Mouse (Mus musculus) activated CD4-positive, CD25-positive, alpha-beta regulatory T cell, adult 4 months (primary cell): Measurements from ENCODE around the gene Ppp1r35. TPM values are rescaled to one million over a fixed set of nuclear protein-coding genes. Genes with fewer than 3 reads are reported as not detected.

Experiments used
- ATAC-seq: one replicate; pipeline ENCODE4 v1.8.0; 2017
- polyA plus RNA-seq, 2 experiments: library from polyadenylated mRNA; unstranded; fragments of 100-300 nt; shearing (Covaris generic); gene quantifications; one replicate each; pipeline ENCODE4 v1.2.1; 2017

The Ppp1r35 gene
- polyA plus RNA-seq, 2 experiments from 2014 or later, result 7.2 to 8.8 TPM

DNA sequence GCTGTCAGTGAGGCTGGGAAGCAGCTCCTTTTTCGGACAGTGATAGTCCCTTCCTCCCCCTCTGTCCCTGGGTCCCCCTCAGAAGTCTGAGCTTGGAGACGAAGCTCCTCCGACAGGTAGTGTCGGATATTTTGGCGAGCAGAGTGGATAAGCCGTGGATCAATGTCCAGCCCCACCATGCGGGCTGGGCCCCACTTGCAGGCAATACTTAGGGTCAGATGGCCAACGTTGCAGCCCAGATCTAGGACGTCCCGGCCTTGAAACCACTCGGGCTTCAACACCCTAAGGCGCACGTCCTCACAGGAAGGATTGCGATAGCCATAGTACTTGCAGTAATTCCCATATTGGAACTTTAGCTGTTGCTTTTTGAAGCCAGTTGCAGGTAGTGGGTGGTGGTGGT lies 5.9 kb downstream of the Ppp1r35 start:
- no peak for ATAC-seq

DNA sequence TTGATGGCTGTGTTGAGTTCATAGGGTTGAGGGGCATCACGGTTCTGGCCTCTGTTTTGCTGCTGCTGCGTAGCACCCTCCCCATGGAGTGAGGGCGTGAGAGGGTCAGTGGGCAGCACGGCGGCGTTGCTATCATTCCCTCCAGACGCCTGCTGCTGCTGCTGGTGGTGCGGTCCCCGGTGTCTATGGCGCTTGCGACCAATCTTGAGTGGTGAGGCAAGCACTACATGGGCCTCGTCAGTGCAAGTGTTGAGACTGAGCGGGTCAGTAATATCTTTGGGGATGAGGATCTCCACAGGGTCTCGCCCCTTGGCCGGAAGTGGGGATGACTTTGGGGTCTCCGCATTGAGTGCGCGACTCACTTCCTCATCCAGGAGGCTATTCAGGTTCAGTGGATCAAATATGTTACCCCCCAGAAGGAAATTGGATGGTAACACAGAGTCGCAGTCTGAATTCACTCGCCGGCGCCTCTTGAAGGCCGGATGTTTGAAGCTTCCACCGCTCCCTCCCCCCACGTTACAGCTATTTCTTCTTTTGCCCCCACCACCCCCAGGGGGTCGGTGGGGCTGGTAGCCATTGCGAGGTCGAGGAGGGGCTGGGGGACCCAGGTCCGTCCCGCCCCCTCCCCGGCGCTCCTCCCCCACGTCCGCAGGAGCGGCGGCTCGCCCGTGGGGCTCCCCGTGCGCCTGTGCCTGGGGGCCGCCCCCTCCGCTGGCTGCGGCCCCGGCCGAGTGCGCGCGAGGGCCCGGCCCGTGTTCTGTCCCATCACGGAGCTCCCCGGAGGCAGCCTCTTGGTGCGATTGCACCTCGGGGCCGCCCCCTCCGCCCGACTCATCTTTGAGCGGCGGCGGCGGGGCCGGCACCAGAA lies 6.7 kb downstream of the Ppp1r35 start:
- peak; percentile 0 for ATAC-seq

DNA sequence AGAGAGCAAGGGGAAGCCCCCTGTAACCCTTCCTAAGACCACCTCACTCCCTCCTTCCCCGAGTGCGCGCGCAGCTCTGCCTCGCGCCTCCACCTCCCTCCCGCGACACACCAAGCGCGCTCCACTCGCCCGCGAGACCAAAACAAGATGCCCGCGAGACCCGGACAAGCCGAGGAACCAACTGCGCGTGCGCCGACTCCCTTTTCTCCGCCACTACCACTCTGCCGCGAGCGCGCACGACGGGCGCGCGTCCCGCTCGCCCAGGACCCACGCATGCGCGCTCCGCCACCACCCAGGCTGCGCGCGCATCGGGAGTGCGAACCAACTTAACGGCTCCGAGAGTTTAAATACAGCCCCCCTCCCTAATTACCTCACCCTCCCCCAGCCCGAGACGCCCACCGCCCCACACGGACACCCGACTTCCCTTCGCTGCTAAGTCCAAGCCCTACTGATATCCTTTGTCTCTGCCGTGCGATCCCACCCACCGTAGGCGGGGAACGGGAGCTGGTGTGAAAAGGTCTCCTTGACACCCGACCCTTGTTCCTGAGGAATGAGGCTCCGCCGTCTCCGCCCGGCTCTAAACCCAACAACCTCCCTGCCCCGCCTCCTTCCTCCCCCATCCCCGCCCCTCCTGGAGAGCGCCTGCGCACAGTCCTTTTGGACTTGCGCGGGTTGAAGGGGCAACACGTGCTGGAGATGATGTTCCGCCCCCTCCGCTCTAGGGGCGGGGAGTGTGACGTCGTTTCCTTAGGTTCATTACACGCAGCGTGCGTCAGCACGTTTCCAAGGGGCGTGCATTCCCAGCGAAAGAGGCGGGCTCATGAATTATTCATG lies 7.7 kb downstream of the Ppp1r35 start:
- peak; percentile 72 for ATAC-seq

DNA sequence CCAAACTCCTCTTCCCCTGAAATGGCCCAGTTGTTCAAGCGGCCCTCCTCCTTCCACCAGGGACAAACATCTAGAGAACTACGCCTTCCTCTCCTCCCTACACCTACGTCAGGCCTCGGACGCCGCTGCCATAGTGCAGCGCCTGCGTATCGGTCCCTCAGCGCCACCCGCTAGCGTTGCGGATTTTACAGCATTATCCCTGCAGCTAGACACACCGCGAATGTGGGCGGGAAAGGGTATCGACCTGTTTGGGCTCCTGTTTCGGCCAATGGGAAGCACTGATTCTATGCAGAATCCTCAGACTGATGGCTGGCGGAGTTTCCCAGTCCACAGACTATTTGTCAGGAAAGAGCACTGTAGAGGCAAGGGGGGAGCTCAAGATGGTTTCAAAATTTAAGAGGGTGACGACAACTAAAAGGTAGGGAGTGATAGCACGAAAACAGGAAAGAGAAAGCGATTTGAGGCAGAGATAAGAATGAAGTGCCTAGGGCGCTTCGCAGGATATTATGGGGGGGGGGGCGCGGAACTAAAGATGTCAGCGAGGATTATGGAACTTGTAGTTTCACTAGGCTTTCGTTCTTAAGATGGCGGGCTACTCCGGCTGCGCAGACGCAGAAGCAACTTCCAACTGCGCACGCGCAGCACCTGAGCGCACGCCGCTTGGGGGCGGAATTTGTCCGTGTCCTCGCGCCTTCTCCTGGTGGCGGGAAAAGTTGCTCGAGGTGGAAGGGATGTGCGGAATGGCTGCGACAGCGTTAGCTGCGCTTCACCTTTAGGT lies 8.7 kb downstream of the Ppp1r35 start, which contains the start of the genes Mepce and Zcwpw1:
Mepce (minus strand) TSS at position 505 of the 778 bp plus-strand sequence.
Zcwpw1 (plus strand) TSS at position 648 of the 778 bp plus-strand sequence.
- ATAC-seq, result peak; percentile 55

DNA sequence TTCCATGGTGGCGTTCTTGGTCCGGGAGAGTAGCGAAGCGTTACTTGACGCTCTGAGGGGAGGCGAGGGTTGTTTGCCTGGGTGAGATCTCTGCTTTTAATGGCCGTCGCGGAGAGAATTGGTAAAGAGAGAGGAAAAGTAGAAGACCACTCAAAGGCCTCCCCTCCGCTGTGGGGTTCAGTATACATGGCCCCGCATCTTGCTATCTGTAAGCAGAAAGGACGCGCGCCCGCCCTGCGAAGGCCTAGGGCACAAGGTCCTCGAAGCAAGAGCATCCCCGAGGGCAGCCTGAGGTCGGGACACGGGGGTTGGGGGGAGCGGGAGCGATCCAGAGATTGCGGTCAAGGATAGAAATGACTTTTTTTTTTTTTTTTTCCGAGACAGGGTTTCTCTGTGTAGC lies 9.5 kb downstream of the Ppp1r35 start:
- no peak for ATAC-seq

DNA sequence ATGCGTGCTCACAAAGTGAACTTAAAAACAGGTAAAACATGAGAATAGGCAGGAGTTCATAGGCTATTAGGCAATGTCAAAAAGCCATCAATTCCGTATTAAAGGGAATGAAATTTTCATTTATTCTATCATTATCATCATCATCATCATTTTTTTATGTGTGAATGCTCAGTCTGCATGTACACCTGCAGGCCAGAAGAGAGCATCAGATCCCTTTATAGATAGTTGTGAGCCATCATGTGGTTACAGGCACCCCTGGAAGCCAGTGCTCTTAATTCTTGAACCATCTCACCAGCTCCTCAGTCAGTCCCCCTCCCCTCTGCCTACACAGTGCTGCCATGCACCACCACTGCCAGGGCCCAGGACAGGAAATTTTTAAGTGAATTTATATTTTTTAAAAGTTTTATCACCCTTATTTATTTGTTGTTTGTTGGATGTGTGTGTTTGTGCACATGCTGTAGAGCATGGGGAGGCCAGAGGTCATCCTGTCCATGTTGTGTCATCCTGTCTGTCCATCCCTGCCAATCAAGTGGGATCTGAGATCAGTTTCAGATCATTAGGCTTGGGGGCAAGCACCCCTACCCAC lies 10.4 kb downstream of the Ppp1r35 start:
- no peak for ATAC-seq

DNA sequence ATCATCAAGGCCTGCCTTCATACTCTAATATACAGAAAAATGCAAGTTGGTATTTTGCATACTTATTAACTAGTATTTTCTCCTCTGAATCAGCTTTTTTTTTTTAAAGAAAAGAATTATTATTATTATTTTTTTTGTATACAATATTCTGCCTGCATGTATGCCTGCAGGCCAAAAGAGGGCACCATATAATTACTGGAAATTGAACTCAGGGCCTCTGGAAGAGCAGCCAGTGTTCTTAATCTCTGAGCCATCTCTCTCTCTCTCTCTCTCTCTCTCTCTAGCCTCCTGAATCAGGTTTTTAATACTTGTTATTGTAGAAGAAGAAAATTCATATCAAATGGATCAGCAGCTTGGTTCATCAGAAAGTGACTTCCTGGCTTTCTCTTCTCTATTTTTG lies 12.9 kb downstream of the Ppp1r35 start:
- ATAC-seq, result no peak

DNA sequence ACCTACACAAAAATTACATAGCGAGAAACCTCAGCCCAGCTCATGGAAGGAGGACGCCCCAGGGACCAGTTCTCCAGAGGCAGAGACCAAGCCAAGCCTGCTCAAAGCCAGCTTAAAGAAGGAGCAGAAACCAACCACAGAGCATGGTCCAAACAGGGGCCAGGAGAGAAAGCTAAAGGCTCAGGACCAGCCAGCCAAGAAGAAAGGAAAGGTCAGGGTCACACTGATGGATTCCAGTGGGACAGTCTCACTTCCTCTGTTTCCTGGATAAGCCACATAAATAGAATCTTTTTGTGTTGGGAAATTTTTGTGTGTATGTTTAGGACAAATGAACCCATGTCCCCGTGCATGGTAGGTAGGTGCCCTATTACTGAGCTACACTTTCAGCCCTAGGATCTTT lies 18.0 kb downstream of the Ppp1r35 start:
- ATAC-seq, result no peak

DNA sequence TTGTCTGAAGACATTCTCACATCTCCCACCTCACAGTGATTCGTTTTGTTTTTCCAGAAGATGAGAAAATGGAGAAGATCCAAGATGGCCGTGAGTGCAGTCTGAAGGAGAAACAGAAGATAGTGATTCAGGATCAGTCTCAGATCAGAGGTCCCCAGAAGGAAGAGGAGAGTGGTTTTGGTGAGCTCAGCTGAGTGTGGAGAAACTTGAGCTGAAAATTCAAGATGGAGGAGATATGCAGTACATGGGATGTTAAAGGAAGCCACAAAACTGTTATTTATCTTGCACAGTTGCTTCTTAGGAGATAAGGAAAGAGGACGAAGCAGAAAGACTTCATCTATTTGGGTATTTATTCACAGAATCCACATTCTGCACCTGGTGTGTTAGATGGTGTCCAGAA lies 22.3 kb downstream of the Ppp1r35 start:
- no peak for ATAC-seq

DNA sequence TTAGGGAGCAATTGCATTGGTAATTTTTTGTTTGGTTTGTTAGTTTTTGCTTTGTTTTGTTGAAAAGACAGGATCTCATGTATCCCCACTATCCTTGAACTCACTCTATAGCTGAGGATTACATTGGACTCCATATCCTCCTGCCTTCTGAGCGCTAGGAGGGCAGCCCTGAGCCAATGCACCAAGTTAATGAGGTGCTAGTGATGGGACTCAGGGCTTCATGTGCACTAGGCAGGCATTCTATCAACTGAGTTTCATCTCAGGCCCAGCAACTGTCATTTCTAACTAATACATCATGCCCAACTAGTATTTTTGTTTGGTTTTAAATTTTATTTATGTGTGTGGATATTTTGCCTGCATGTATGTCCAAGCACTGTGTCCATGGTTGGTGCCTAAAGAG lies 27.5 kb downstream of the Ppp1r35 start:
- ATAC-seq, result no peak

DNA sequence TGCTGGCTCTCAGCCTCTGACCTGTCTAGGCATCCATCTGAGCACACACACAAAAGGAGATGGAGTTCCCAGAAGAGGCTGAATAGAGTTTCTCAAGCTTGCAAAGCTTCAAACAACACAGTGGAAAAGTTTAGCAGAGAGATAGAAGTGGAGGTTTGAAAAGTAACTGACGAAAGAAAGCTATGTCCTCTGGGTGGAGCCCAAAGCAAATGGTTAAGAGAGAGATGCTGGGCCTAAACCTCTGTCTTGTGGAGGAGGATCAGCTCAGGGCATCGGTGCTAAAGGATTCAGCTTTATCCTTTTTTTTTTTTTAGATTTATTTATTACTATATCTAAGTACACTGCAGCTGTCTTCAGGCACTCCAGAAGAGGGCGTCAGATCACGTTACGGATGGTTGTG lies 29.7 kb downstream of the Ppp1r35 start:
- no peak for ATAC-seq

DNA sequence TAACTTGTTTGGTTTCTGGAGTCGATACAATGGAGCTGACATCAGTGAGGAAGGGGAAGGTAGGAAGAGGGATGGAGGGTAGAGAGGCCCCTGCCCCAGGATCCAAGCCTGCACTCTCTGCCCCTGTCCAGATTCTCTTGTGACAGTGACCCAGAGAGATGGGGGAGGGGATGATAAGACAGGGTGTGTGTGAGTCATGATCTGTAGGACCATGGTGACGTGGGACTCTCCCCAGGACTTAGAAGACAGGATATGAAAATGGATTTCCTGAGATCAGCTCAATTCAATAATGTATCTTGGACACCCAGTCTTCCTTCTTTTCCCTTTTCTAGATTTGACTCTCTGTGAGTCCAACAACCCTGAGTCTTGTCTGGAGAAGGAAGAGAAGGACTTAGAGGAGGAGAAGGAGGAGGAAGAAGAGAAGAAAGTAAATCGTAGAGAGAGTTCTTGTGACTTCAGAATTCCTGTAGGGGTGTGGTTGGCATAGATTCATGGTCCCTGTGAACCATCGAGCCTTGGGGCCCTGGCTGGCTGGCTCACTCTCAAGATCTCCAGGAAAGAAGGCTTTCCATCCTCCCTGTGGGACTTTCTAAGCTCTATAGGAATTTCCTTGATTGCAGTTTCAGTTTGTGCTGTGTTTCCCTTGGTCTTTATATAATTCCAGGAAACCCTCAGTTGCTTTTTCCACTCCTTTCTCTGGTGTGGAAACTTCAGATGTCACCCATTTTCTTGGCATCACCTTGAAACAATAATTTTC lies 39.0 kb downstream of the Ppp1r35 start:
- ATAC-seq, result no peak

DNA sequence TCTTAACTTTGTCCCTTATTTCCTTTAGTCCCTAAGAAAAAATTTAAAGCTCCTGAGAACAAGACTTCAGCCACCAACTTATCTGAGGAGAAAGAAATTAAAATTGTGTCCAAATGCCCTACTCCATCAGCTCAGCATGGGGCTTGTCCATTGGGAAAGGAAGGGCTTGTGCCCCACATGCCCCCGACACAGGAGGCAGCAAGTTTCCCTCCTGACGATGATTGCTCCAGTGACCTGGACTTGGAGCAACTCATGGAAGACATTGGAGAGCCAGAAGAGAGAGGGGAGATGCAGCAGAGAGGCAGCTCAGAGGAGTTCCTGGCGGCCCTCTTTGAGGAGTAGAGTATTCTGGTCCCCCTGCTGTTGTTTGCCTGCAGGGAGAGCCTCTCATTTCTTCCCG lies 43.5 kb downstream of the Ppp1r35 start:
- ATAC-seq, result no peak

DNA sequence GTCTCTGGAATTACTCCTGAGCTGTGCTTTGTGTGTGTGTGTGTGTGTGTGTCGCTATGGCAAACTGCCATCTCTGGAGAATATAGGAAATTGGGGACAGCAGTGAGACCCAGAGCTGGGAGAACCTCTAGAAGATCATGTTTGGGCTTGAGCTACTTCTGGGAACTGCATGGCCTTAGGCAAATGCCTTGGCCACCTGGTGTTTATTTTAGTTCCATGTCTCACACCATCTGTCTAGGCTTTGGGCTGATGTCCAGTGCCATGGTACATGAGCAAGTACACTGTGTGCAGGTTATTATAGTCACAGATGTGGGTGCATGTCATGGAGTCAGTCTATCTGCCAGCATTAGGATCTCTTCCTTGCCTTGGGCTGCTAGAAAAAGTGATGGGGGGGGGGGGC lies 44.0 kb downstream of the Ppp1r35 start:
- ATAC-seq, result no peak

DNA sequence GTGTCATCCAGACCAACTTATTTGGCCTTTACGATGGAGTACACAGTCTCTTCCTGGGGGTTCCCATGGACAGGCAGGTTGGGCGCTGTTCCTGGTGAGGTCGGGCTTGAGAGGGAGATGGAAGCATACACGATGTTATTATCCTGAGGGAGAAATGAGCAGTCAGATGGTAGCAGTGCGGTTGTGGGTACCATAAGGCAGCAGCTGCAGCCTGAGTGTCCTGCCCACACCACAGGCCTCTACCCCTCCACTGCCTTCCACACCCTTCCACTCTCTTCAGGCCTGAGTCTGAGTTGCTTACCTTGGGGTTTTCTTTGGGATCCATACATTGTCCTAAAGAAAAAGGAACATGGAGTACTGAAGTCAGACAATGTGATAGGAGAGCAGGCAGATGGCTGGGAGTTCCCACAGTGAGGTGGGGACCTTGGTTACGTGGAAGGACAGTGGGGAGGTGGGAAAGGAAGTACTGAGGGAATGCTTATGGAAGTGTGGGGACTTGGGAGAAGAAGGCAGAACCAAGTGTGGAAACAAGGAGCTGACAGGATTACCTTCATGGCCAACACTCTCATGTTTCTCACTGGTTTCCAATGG lies 44.9 kb downstream of the Ppp1r35 start:
- no peak for ATAC-seq

DNA sequence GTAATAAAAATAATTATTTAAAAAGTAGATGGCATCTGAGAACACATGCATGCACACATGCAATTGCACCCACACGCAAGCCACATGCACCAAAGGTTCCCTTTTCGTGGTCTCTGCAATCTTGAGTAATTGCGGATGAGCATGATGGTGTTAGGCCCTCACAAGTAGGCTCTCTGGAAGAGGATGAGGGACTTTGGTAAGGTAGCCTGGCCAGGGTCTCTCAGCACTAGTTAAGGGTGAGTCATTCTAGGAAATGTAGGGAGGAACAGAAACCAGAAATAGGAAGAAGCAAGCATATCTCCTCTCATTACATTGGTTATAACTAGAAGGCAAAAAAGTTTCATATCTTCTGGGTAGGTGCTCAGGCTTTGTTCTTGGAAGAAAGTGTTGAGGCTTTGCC lies 46.4 kb downstream of the Ppp1r35 start:
- ATAC-seq, result no peak

DNA sequence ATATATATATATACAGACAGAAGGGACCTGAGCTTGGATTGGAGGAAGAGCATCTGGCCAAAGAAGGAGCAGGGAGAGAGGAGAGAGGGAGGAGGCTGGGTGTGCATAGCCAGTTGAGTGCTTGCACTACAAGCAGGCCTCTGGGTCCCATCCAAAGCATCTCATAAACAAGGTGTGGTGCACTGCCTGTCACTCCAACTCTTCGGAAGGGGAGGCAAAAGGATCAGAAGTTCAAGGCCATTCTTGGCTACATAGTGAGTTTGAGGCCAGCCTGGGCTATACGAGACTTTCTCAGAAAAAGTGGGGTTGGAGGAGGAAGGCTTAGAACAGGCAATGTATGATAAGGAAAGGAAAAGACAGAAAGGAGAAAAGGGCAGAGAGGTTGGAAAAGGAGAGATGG lies 47.3 kb downstream of the Ppp1r35 start:
- ATAC-seq, result no peak

DNA sequence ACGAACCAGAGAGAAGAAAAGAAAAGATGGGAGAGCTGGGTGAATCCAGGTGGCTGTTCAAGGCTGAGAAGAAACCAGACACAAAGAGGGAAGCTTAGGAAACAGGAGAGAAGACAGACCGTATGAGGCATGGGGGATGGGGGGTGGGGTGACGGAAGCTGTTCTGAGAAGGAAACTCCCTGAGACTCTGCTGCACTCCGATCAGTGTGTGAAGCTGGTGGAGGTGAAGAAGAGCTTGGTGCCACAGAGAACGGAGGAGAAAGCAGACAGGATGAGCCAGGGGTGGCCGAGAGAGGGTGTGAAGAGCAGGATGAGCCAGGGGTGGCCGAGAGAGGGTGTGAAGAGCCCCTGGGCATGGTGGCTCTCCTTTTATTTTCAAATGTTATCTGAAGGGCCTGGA lies 47.8 kb downstream of the Ppp1r35 start:
- no peak for ATAC-seq

DNA sequence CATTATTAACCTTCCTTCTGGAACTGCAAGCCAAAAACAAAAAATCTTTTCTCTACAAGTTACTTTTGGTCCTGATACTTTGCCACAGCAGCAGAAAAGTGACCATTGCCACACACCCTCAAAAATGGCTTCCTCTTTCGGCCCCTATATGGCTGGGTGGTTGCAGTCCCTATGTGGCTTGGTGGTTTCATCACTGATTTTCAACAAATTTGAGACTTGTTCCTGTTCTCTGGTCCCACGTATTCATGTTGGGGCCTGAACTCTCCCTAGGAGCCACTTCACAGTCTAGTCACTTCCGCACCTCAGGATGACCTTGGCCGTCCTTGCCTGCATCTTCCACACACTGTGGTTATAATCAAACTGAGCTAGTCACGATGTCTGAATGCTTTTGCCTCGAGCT lies 50.0 kb downstream of the Ppp1r35 start:
- ATAC-seq, result no peak
